In the genomic region with DNA sequence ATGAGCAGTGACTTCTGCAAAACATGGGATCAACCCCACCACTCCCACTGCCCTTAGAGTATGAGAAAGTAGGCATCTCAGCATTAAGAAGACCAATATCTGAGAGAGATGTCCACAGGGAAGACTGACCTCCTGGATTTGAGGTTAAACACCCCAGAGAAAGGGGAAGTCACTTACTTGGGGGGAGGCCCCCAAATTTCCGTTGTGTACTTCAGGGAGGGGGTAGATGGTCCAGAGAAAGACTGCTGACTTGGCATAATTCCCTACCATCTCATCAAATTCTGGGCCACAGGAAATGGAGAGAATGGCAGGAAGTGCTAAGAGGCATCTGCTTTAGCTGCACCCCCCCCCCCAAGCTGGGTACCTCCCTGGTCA, we compare ENCODE assay signal across 8 mouse cellular contexts. TPM values are rescaled to one million over a fixed set of nuclear protein-coding genes. Genes with fewer than 3 reads are reported as not detected.
DNase-seq lines count a peak whose midpoint lies in the region; ATAC-seq lines count a peak whose summit lies in the region.

No protein-coding gene starts in this region.

- peak overlapping the region; percentile 61 for H3K4me2 ChIP-seq in neural tube, embryonic 11.5 days (ENCODE audit: low read depth)
- peak overlapping the region; percentile 67 for H3K4me2 ChIP-seq in forebrain, embryonic 14.5 days (ENCODE audit: low read length)
- peak overlapping the region; percentile 87 for H3K4me2 ChIP-seq in limb, embryonic 13.5 days (replicated peaks)

- H3K9ac ChIP-seq in neural tube, embryonic 11.5 days (ENCODE audit: low read length), result peak overlapping the region; percentile 84; the same call in 1 of the 2 replicates
- peak overlapping the region; percentile 84 for H3K9ac ChIP-seq in forebrain, embryonic 14.5 days (ENCODE audit: low read length)
- H3K9ac ChIP-seq in limb, embryonic 13.5 days, result peak overlapping the region; percentile 89

- DNase-seq in neural tube, embryonic 11.5 days (ENCODE audit: low spot score), result no peak
- no peak for DNase-seq in neural tube, embryonic 10.5 days (ENCODE audit: extremely low spot score, low spot score)
- DNase-seq in forebrain, embryonic 14.5 days (ENCODE audit: low spot score), result no peak
- peak; percentile 68 for DNase-seq in splenic B cell, adult 2 months (ENCODE audit: low read depth, low spot score)
- no peak for DNase-seq in right cerebral cortex, postnatal 14 days
- no peak for DNase-seq in adrenal gland, postnatal 14 days
- no peak for DNase-seq in adrenal gland, adult 18-20 months (ENCODE audit: low spot score in 2 of 2)

- peaks cover 6% of the 10 kb centered on the region; the same call in 1 of the 2 replicates for H3K36me3 ChIP-seq in neural tube, embryonic 11.5 days (ENCODE audit: control insufficient read depth, insufficient read depth, low read length)
- peaks cover 32% of the 10 kb centered on the region for H3K36me3 ChIP-seq in forebrain, embryonic 14.5 days (ENCODE audit: control insufficient read depth, insufficient read depth, low read length)
- H3K36me3 ChIP-seq in limb, embryonic 13.5 days, result peaks cover 28% of the 10 kb centered on the region
- peaks cover 8% of the 10 kb centered on the region for H3K36me3 ChIP-seq in splenic B cell, adult 2 months (ENCODE audit: control insufficient read depth, insufficient read depth, low read length, poor library complexity, severe bottlenecking)

- H3K9me3 ChIP-seq in neural tube, embryonic 11.5 days (ENCODE audit: control insufficient read depth, low read length), result no peaks in the 10 kb centered on the region
- H3K9me3 ChIP-seq in forebrain, embryonic 14.5 days (replicated peaks; ENCODE audit: control insufficient read depth, low read length), result no peaks in the 10 kb centered on the region
- no peaks in the 10 kb centered on the region for H3K9me3 ChIP-seq in limb, embryonic 13.5 days

- no peak overlapping the region for H3K27ac ChIP-seq in neural tube, embryonic 11.5 days (ENCODE audit: low read depth, low read length)
- no peak overlapping the region for H3K27ac ChIP-seq in forebrain, embryonic 14.5 days (ENCODE audit: low read depth, low read length)
- no peak overlapping the region for H3K27ac ChIP-seq in limb, embryonic 13.5 days

- peak overlapping the region; percentile 76 for H3K4me3 ChIP-seq in neural tube, embryonic 11.5 days (ENCODE audit: low read depth, low read length)
- peak overlapping the region; percentile 80 for H3K4me3 ChIP-seq in forebrain, embryonic 14.5 days (ENCODE audit: low read depth, low read length)
- H3K4me3 ChIP-seq in limb, embryonic 13.5 days, result peak overlapping the region; percentile 77

- H3K27me3 ChIP-seq in neural tube, embryonic 11.5 days (ENCODE audit: control insufficient read depth, insufficient read depth, low read length), result no peaks in the 10 kb centered on the region
- H3K27me3 ChIP-seq in forebrain, embryonic 14.5 days (replicated peaks; ENCODE audit: control insufficient read depth, insufficient read depth, low read length), result no peaks in the 10 kb centered on the region
- no peaks in the 10 kb centered on the region for H3K27me3 ChIP-seq in limb, embryonic 13.5 days
- H3K27me3 ChIP-seq in splenic B cell, adult 2 months (ENCODE audit: control insufficient read depth, insufficient read depth, low read length, poor library complexity, severe bottlenecking), result no peaks in the 10 kb centered on the region

- H3K4me1 ChIP-seq in neural tube, embryonic 11.5 days (ENCODE audit: control insufficient read depth, insufficient read depth, low read length), result peaks cover 14% of the 10 kb centered on the region
- peaks cover 12% of the 10 kb centered on the region for H3K4me1 ChIP-seq in forebrain, embryonic 14.5 days (ENCODE audit: control insufficient read depth, insufficient read depth, low read length)
- peaks cover 26% of the 10 kb centered on the region for H3K4me1 ChIP-seq in limb, embryonic 13.5 days

- ATAC-seq in neural tube, embryonic 11.5 days (ENCODE audit: insufficient read depth, low FRiP score, low TSS enrichment), result no peak
- no peak for ATAC-seq in forebrain, embryonic 14.5 days
- no peak for ATAC-seq in limb, embryonic 13.5 days (ENCODE audit: low FRiP score, low read depth)

- WGBS in neural tube, embryonic 11.5 days, result 86% methylated on average over 1 of the region's 1 CpGs
- WGBS in forebrain, embryonic 14.5 days, result 67% methylated on average over 1 of the region's 1 CpGs
- WGBS in limb, embryonic 13.5 days, result 60% methylated on average over 1 of the region's 1 CpGs

RNA-seq across cellular contexts. Expression of a gene that starts 1.1 kb away (rescaled TPM):
- polyA plus RNA-seq in neural tube, embryonic 11.5 days (2014; fragmentation: Nextera tagmentation; extraction: Ambion mirVana), result 24.2 and 31.0 TPM in 2 replicates
- polyA plus RNA-seq in forebrain, embryonic 14.5 days (2014; fragmentation: Nextera tagmentation; extraction: Ambion mirVana), result 47.4 and 49.2 TPM in 2 replicates
- 22.8 and 24.1 TPM in 2 replicates for polyA plus RNA-seq in limb, embryonic 13.5 days (2015; fragmentation: Nextera tagmentation; extraction: Ambion mirVana)
- 17.5 and 32.6 TPM in 2 replicates for total RNA-seq in adrenal gland, postnatal 14 days (2021)
- 10 to 100 TPM; 21.4 to 25.4 TPM for total RNA-seq in adrenal gland, adult 18-20 months (2021)

RNA-seq across cellular contexts. Expression of a gene that starts 18.2 kb away (rescaled TPM):
- 39.1 and 41.6 TPM in 2 replicates for polyA plus RNA-seq in neural tube, embryonic 11.5 days (2014; fragmentation: Nextera tagmentation; extraction: Ambion mirVana)
- polyA plus RNA-seq in forebrain, embryonic 14.5 days (2014; fragmentation: Nextera tagmentation; extraction: Ambion mirVana), result 49.2 and 54.3 TPM in 2 replicates
- polyA plus RNA-seq in limb, embryonic 13.5 days (2015; fragmentation: Nextera tagmentation; extraction: Ambion mirVana), result 42.4 and 45.9 TPM in 2 replicates
- 18.1 and 23.3 TPM in 2 replicates for total RNA-seq in adrenal gland, postnatal 14 days (2021)
- total RNA-seq in adrenal gland, adult 18-20 months (2021), result 10 to 100 TPM; 17.0 to 18.0 TPM

RNA-seq across cellular contexts. Expression of a gene that starts 23.7 kb away (rescaled TPM):
- 38.3 and 41.8 TPM in 2 replicates for polyA plus RNA-seq in neural tube, embryonic 11.5 days (2014; fragmentation: Nextera tagmentation; extraction: Ambion mirVana)
- 21.4 and 32.5 TPM in 2 replicates for polyA plus RNA-seq in forebrain, embryonic 14.5 days (2014; fragmentation: Nextera tagmentation; extraction: Ambion mirVana)
- 40.0 and 41.8 TPM in 2 replicates for polyA plus RNA-seq in limb, embryonic 13.5 days (2015; fragmentation: Nextera tagmentation; extraction: Ambion mirVana)
- 23.2 and 28.9 TPM in 2 replicates for total RNA-seq in adrenal gland, postnatal 14 days (2021)
- 10 to 100 TPM; 17.3 to 21.3 TPM for total RNA-seq in adrenal gland, adult 18-20 months (2021)

RNA-seq across cellular contexts. Expression of a gene that starts 25.7 kb away (rescaled TPM):
- 0.19 TPM in 1 of 2 replicates, not detected in the other for polyA plus RNA-seq in neural tube, embryonic 11.5 days (2014; fragmentation: Nextera tagmentation; extraction: Ambion mirVana)
- 0.19 and 0.42 TPM in 2 replicates for polyA plus RNA-seq in forebrain, embryonic 14.5 days (2014; fragmentation: Nextera tagmentation; extraction: Ambion mirVana)
- 0.62 and 0.75 TPM in 2 replicates for polyA plus RNA-seq in limb, embryonic 13.5 days (2015; fragmentation: Nextera tagmentation; extraction: Ambion mirVana)
- total RNA-seq in adrenal gland, postnatal 14 days (2021), result 1.3 and 1.5 TPM in 2 replicates
- 1 to 10 TPM; 2.8 to 2.9 TPM for total RNA-seq in adrenal gland, adult 18-20 months (2021)

RNA-seq across cellular contexts. Expression of a gene that starts 26.2 kb away (rescaled TPM):
- 0.84 and 0.93 TPM in 2 replicates for polyA plus RNA-seq in neural tube, embryonic 11.5 days (2014; fragmentation: Nextera tagmentation; extraction: Ambion mirVana)
- 1.5 and 1.9 TPM in 2 replicates for polyA plus RNA-seq in forebrain, embryonic 14.5 days (2014; fragmentation: Nextera tagmentation; extraction: Ambion mirVana)
- 2.7 and 3.9 TPM in 2 replicates for polyA plus RNA-seq in limb, embryonic 13.5 days (2015; fragmentation: Nextera tagmentation; extraction: Ambion mirVana)
- total RNA-seq in adrenal gland, postnatal 14 days (2021), result 4.0 and 6.0 TPM in 2 replicates
- 10 to 100 TPM; 11.3 to 18.3 TPM for total RNA-seq in adrenal gland, adult 18-20 months (2021)
